Mouse (Mus musculus): ENCODE data around the gene Gm45521.

GRCm38 (mm10) chr14:7978183-7978582 lies 21.1 kb downstream of the Gm45521 start:
- TF ChIP-seq CTCF (IDR thresholded peaks at IDR 0.05; ENCODE audit: low read depth) (no peak), EP300 (optimal IDR thresholded peaks at IDR 0.05) (no peak)

All from stomach, postnatal 0 days (tissue).